Mouse (Mus musculus) ES-E14 (cell line): Measurements from ENCODE around the gene Zbtb8a. TPM values are rescaled to one million over a fixed set of nuclear protein-coding genes. Genes with fewer than 3 reads are reported as not detected.

ENCODE experiments used
- DNase-seq: peaks from one replicate; pipeline ENCODE4 v3.0.0-alpha.2; 2013; ENCODE audit warnings: low read depth, low spot score
- H3K27ac ChIP-seq: 2 replicates; pipeline ENCODE4 v1.5.1; 2012; ENCODE audit warnings: low read depth, mild to moderate bottlenecking, low read length, moderate library complexity, mixed read lengths; ENCODE audit not compliant: poor library complexity, insufficient read depth, severe bottlenecking
- H3K36me3 ChIP-seq: 2 replicates; pipeline ENCODE4 v1.6.1; 2012; ENCODE audit warnings: mild to moderate bottlenecking, low read length, moderate library complexity, mixed read lengths; ENCODE audit not compliant: control insufficient read depth, poor library complexity, insufficient read depth, severe bottlenecking
- H3K4me1 ChIP-seq, 2 experiments: fragments of 150-350 bp in 1 of 2; sonication (generic) in 1 of 2; 2 replicates each; pipeline ENCODE4 v1.6.1; 2012; ENCODE audit warnings: low read length in 2 of 2, mild to moderate bottlenecking in 1 of 2, mixed read lengths in 1 of 2; ENCODE audit not compliant: control insufficient read depth in 2 of 2, insufficient read depth in 2 of 2, poor library complexity in 1 of 2
- H3K4me3 ChIP-seq, 2 experiments: fragments of 150-350 bp in 1 of 2; sonication (generic) in 1 of 2; 2 replicates each; pipeline ENCODE4 v1.5.1; 2012; ENCODE audit warnings: low read length in 2 of 2, low read depth in 1 of 2, mild to moderate bottlenecking in 1 of 2, mixed read lengths in 1 of 2; ENCODE audit not compliant: insufficient read depth in 1 of 2, poor library complexity in 1 of 2, severe bottlenecking in 1 of 2
- H3K9ac ChIP-seq: 2 replicates; pipeline ENCODE4 v1.6.1; 2012; ENCODE audit warnings: low read depth, mild to moderate bottlenecking, low read length, mixed read lengths; ENCODE audit not compliant: poor library complexity, insufficient read depth, severe bottlenecking
- H3K9me3 ChIP-seq: fragments of 150-350 bp; sonication (generic); 2 replicates; pipeline ENCODE4 v1.6.1; 2012; ENCODE audit warnings: low read depth, mild to moderate bottlenecking, low read length; ENCODE audit not compliant: control insufficient read depth, insufficient read depth
- CHD2 ChIP-seq: IDR thresholded peaks from 2 replicates; pipeline ENCODE4 v1.6.1; 2014; ENCODE audit warnings: mild to moderate bottlenecking, low read depth, low read length, inconsistent platforms
- HCFC1 ChIP-seq: IDR thresholded peaks from 2 replicates; pipeline ENCODE4 v1.6.1; 2012; ENCODE audit warnings: low read length, inconsistent platforms, borderline replicate concordance; ENCODE audit not compliant: insufficient read depth
- MAFK ChIP-seq: IDR thresholded peaks from 2 replicates; pipeline ENCODE4 v1.6.1; 2014; ENCODE audit warnings: mild to moderate bottlenecking, low read depth, low read length, inconsistent platforms; ENCODE audit not compliant: insufficient read depth
- ZC3H11A ChIP-seq: IDR thresholded peaks from 2 replicates; pipeline ENCODE4 v1.6.1; 2012; ENCODE audit warnings: low read depth, mild to moderate bottlenecking, inconsistent platforms, low read length, borderline replicate concordance
- ZNF384 ChIP-seq: IDR thresholded peaks from 2 replicates; pipeline ENCODE4 v1.6.1; 2012; ENCODE audit warnings: low read depth, low read length, inconsistent platforms
- in situ Hi-C, 2 experiments: fragments of 600-800 bp; cut with MboI; formaldehyde crosslinking; loops; one replicate each; pipeline ENCODE4 v1.15.1; 2025; ENCODE audit warnings: low sequenced_read_pairs in 2 of 2, inconsistent platforms in 1 of 2; ENCODE audit not compliant: unreplicated experiment in 2 of 2
- total RNA-seq: library from RNA; depleted of rRNA; stranded (reverse); fragments of 300-350 nt; gene quantifications from 2 replicates; pipeline ENCODE4 v1.2.3, GENCODE M21; 2012; rRNA removed

The Zbtb8a gene
- total RNA-seq, result 25.3 and 32.5 TPM in 2 replicates

- in situ Hi-C loops, result no loop called here
- no peak for TF ChIP-seq CHD2
- TF ChIP-seq HCFC1, result 0 out of 2 replicates have a peak, but pooled peaks have one; percentile 40
- peak; percentile 73 for TF ChIP-seq MAFK
These were observed at the start of gene Zbtb8a for GRCm38 (mm10) chr4:129377601-129378390. Gene Zbtb8a, minus strand, starts transcription at chr4:129378116.

GRCm38 (mm10) chr4:129418321-129418720 lies 40.4 kb upstream of the Zbtb8a start:
- Histone ChIP-seq H3K27ac (no peak overlapping the region), H3K36me3 (no peaks in the 10 kb centered on the region), H3K9ac (no peak overlapping the region), H3K9me3 (no peaks in the 10 kb centered on the region), H3K4me3 (no peak overlapping the region), H3K4me1 (no peaks in the 10 kb centered on the region)
- TF ChIP-seq ZC3H11A (no peak), HCFC1 (no peak), MAFK (no peak), CHD2 (no peak)
- DNase-seq, result no peak
- in situ Hi-C loops, result no loop called here

More at GRCm38 (mm10) chr4:129377601-129378390, at the start of gene Zbtb8a:
- H3K36me3 ChIP-seq, result no peaks in the 10 kb centered on the region
- H3K4me3 ChIP-seq, result peak within 1 kb of the TSS; percentile 74 to 83
- DNase-seq, result no peak
- no peaks in the 10 kb centered on the region for H3K9me3 ChIP-seq
- H3K4me1 ChIP-seq, result peaks cover 8 to 11% of the 10 kb centered on the region in 2 experiments
- peak within 1 kb of the TSS; percentile 84 for H3K27ac ChIP-seq
- peak within 1 kb of the TSS; percentile 84 for H3K9ac ChIP-seq

- Histone ChIP-seq H3K36me3 (no peaks in the 10 kb centered on the region), H3K4me1 (no peaks in the 10 kb centered on the region), H3K27ac (no peak overlapping the region), H3K9ac (no peak overlapping the region), H3K9me3 (no peaks in the 10 kb centered on the region), H3K4me3 (no peak overlapping the region)
- TF ChIP-seq CHD2 (no peak), MAFK (no peak), ZC3H11A (no peak), ZNF384 (no peak), HCFC1 (no peak)
- in situ Hi-C loops, result no loop called here
- DNase-seq, result no peak
These were observed 38.6 kb upstream of the Zbtb8a start for GRCm38 (mm10) chr4:129416478-129416877.

GRCm38 (mm10) chr4:129415892-129416291 lies 38.0 kb upstream of the Zbtb8a start:
- in situ Hi-C loops, result no loop called here
- TF ChIP-seq CHD2 (no peak), ZC3H11A (no peak), HCFC1 (no peak), ZNF384 (no peak), MAFK (no peak)
- DNase-seq, result no peak
- Histone ChIP-seq H3K9me3 (no peaks in the 10 kb centered on the region), H3K4me3 (no peak overlapping the region), H3K27ac (no peak overlapping the region), H3K4me1 (no peaks in the 10 kb centered on the region), H3K36me3 (no peaks in the 10 kb centered on the region), H3K9ac (no peak overlapping the region)
